Comparison of ENCODE assay signal across 8 mouse cellular contexts in genomic region chr10:70963599-70964193, GRCm38 (mm10).
DNase-seq lines count a peak whose midpoint lies in the region.

No protein-coding gene starts in this region.

- DNase-seq in heart, adult 18-20 months = peak; percentile 55 to 75
- no peak for DNase-seq in heart, embryonic 10.5 days (ENCODE audit: low spot score)
- peak; percentile 54 to 61 for DNase-seq in right cerebral cortex, postnatal 10 days (ENCODE audit: low spot score in 2 of 2)
- DNase-seq in right cerebral cortex, postnatal 14 days = no peak
- peak; percentile 56 for DNase-seq in cerebellum, adult 9-10 months
- DNase-seq in kidney, postnatal 36 days = peak; percentile 41 to 58
- no peak for DNase-seq in urinary bladder, postnatal 25 days (ENCODE audit: low spot score)
- no peak for DNase-seq in spleen, adult 18-20 months

- no peaks in the 10 kb centered on the region for H3K27me3 ChIP-seq in heart, embryonic 10.5 days (ENCODE audit: insufficient read depth, poor library complexity, severe bottlenecking)

- H3K36me3 ChIP-seq in heart, embryonic 10.5 days = no peaks in the 10 kb centered on the region

- H3K4me1 ChIP-seq in heart, embryonic 10.5 days = no peaks in the 10 kb centered on the region

- WGBS in heart, embryonic 10.5 days = 51% methylated on average over 8 of the region's 8 CpGs

- no peak overlapping the region for H3K4me3 ChIP-seq in heart, embryonic 10.5 days

- H3K27ac ChIP-seq in heart, embryonic 10.5 days = no peak overlapping the region

- H3K9me3 ChIP-seq in heart, embryonic 10.5 days = no peaks in the 10 kb centered on the region

Comparison
In these comparisons a context has a peak if more than half of its experiments do, and no peak if none do; other contexts are left out.
1. DNase-seq: peak in heart, adult 18-20 months (2 of 2), right cerebral cortex, postnatal 10 days (2 of 2), cerebellum, adult 9-10 months (single experiment) and kidney, postnatal 36 days (2 of 2); none in heart, embryonic 10.5 days (single experiment), right cerebral cortex, postnatal 14 days (single experiment), urinary bladder, postnatal 25 days (single experiment) and spleen, adult 18-20 months (0 of 2).